Mouse (Mus musculus) kidney, adult 9 months (tissue): ENCODE measurements around the gene Pim2.

ENCODE experiments used
- DNase-seq: peaks from one replicate; pipeline ENCODE4 v3.0.0; 2022

Pim2 gene

GRCm38 (mm10) chrX:7878007-7878419, at the start of gene Pim2:
TSS of gene Pim2 (plus strand) at chrX:7878262.
- peak; percentile 89 for DNase-seq

- no peak for DNase-seq
Measured at GRCm38 (mm10) chrX:7837146-7837545, 40.9 kb upstream of the Pim2 start.

- DNase-seq = no peak
Measured at GRCm38 (mm10) chrX:7840842-7841162, 37.3 kb upstream of the Pim2 start.

- DNase-seq = peak; percentile 96
Measured at GRCm38 (mm10) chrX:7841163-7842162, 36.6 kb upstream of the Pim2 start, which contains the start of gene Otud5. TSS of gene Otud5 (plus strand) at chrX:7841364.

- DNase-seq = no peak
Measured at GRCm38 (mm10) chrX:7842318-7842717, 35.7 kb upstream of the Pim2 start.

- DNase-seq = no peak
Measured at GRCm38 (mm10) chrX:7847845-7848244, 30.2 kb upstream of the Pim2 start.

GRCm38 (mm10) chrX:7854578-7854977, 23.5 kb upstream of the Pim2 start:
- DNase-seq = peak; percentile 33

- DNase-seq = no peak
Measured at GRCm38 (mm10) chrX:7859191-7859753, 18.8 kb upstream of the Pim2 start.

GRCm38 (mm10) chrX:7863181-7863580, 14.9 kb upstream of the Pim2 start:
- DNase-seq = no peak

- DNase-seq = no peak
Measured at GRCm38 (mm10) chrX:7864551-7864950, 13.5 kb upstream of the Pim2 start.

- no peak for DNase-seq
Measured at GRCm38 (mm10) chrX:7865343-7865742, 12.7 kb upstream of the Pim2 start.

GRCm38 (mm10) chrX:7865786-7866185, 12.3 kb upstream of the Pim2 start:
- no peak for DNase-seq

- no peak for DNase-seq
Measured at GRCm38 (mm10) chrX:7867141-7867540, 10.9 kb upstream of the Pim2 start.

GRCm38 (mm10) chrX:7868506-7868905, 9.6 kb upstream of the Pim2 start:
- DNase-seq = no peak

GRCm38 (mm10) chrX:7869826-7870225, 8.2 kb upstream of the Pim2 start:
- DNase-seq = no peak

- no peak for DNase-seq
Measured at GRCm38 (mm10) chrX:7878495-7878894, 433 bp downstream of the Pim2 start.

GRCm38 (mm10) chrX:7879819-7880218, 1.8 kb downstream of the Pim2 start:
- DNase-seq = peak; percentile 73

GRCm38 (mm10) chrX:7883841-7884567, 5.9 kb downstream of the Pim2 start, which contains the start of gene Slc35a2:
TSS of gene Slc35a2 (plus strand) at chrX:7884028.
- peak; percentile 95 for DNase-seq

- no peak for DNase-seq
Measured at GRCm38 (mm10) chrX:7898211-7898610, 20.1 kb downstream of the Pim2 start.

- DNase-seq = peak; percentile 94
Measured at GRCm38 (mm10) chrX:7898880-7899874, 21.1 kb downstream of the Pim2 start, which contains the start of the genes Pqbp1 and Timm17b. TSS of gene Pqbp1 (minus strand) at chrX:7899269. TSS of gene Timm17b (plus strand) at chrX:7899357.

- DNase-seq = no peak
Measured at GRCm38 (mm10) chrX:7904441-7904840, 26.4 kb downstream of the Pim2 start.

- DNase-seq = no peak
Measured at GRCm38 (mm10) chrX:7907735-7908134, 29.7 kb downstream of the Pim2 start, which contains the start of gene Gm10491. TSS of gene Gm10491 (minus strand) at chrX:7907835.
